Mouse (Mus musculus) yolk sac, embryonic 10.5 days (tissue): Measurements from ENCODE around the gene Pop7.
A peak's percentile ranks its signal among the peaks of the same experiment; 100 is the strongest.

ENCODE experiments used
- DNase-seq: peaks from one replicate; pipeline ENCODE4 v3.0.0-alpha.2; 2017; ENCODE audit warnings: low spot score

Pop7 gene

GRCm38 (mm10) chr5:137527413-137527812 is 25.1 kb upstream of the Pop7 start:
- DNase-seq = no peak

GRCm38 (mm10) chr5:137526192-137526936 is 24.0 kb upstream of the Pop7 start:
- DNase-seq = no peak

GRCm38 (mm10) chr5:137525511-137525910 is 23.2 kb upstream of the Pop7 start:
- no peak for DNase-seq

GRCm38 (mm10) chr5:137524671-137525070 is 22.4 kb upstream of the Pop7 start:
- no peak for DNase-seq

- no peak for DNase-seq
These were observed 21.9 kb upstream of the Pop7 start for GRCm38 (mm10) chr5:137524251-137524515.

- DNase-seq = no peak
These were observed 21.3 kb upstream of the Pop7 start for GRCm38 (mm10) chr5:137523396-137524250.

GRCm38 (mm10) chr5:137522711-137523110 is 20.4 kb upstream of the Pop7 start:
- DNase-seq = no peak

- DNase-seq = no peak
These were observed 19.5 kb upstream of the Pop7 start for GRCm38 (mm10) chr5:137521861-137522260.

- DNase-seq = no peak
These were observed 17.6 kb upstream of the Pop7 start for GRCm38 (mm10) chr5:137519691-137520550.

- no peak for DNase-seq
These were observed 16.1 kb upstream of the Pop7 start, which contains the start of gene Gigyf1 for GRCm38 (mm10) chr5:137518436-137518835. Gene Gigyf1, plus strand, starts transcription at chr5:137518548.

GRCm38 (mm10) chr5:137514811-137515210 is 12.5 kb upstream of the Pop7 start:
- no peak for DNase-seq

GRCm38 (mm10) chr5:137513951-137514721 is 11.8 kb upstream of the Pop7 start:
- no peak for DNase-seq

- no peak for DNase-seq
These were observed 10.8 kb upstream of the Pop7 start for GRCm38 (mm10) chr5:137512847-137513794.

- no peak for DNase-seq
These were observed 9.4 kb upstream of the Pop7 start for GRCm38 (mm10) chr5:137511706-137512105.

- no peak for DNase-seq
These were observed 8.5 kb upstream of the Pop7 start for GRCm38 (mm10) chr5:137510573-137511390.

GRCm38 (mm10) chr5:137510014-137510501 is 7.7 kb upstream of the Pop7 start:
- peak; percentile 89 for DNase-seq

- DNase-seq = no peak
These were observed 1.7 kb upstream of the Pop7 start for GRCm38 (mm10) chr5:137504041-137504440.

- DNase-seq = no peak
These were observed 371 bp upstream of the Pop7 start for GRCm38 (mm10) chr5:137502667-137503110.

- DNase-seq = no peak
These were observed 2.1 kb downstream of the Pop7 start for GRCm38 (mm10) chr5:137500186-137500585.
